Mouse (Mus musculus) thymus, postnatal 25 days (tissue): ENCODE results near the gene Nup160.
A peak's percentile ranks its signal among the peaks of the same experiment; 100 is the strongest.

Source experiments
- DNase-seq: peaks from one replicate; pipeline ENCODE4 v3.0.0; 2022

Nup160 gene

DNA sequence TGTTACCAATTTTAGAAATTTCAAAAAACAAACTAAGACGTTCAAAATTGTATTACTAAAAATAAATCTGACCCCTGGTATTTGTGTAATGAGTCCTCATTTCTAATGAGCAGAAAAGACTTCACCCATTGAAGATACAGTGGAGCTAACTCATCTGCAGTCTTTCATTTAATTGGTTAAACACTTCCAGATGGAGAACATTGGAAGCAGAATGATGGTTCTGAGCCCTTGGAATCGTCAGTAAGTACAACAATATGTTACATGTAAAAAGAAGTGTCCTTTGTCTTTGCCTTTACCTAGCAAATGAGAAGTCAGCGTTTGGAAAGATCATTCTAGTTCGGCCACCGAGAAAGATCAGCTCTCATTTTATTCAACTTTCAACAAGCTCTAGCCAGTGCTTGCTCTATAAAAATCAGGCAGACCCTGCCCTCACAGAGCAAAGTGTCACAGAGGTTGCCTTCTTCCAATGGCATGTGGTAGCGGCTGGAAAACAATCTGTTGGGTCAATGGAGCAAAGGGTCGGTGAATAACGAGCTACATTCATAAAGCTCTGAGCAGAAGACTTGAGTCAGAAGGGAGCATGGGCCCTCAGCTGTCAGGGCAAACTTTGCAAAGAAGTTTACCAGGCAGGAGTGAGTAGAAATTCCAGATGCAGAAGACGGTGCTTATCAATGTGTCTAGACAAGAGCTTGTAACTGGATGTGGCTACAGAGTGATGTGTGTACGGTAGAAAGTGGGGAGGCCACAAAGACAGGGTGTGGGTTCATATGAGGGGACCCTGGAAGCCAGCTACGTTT, 10.2 kb upstream of the Nup160 start:
- DNase-seq: no peak

GRCm38 (mm10) chr2:90667388-90668265, 9.4 kb upstream of the Nup160 start:
- DNase-seq: peak; percentile 46

- DNase-seq: no peak
These were observed 6.7 kb upstream of the Nup160 start for GRCm38 (mm10) chr2:90670343-90670742.

- DNase-seq: no peak
These were observed 3.7 kb upstream of the Nup160 start for GRCm38 (mm10) chr2:90673339-90673738.

GRCm38 (mm10) chr2:90674555-90674954, 2.5 kb upstream of the Nup160 start:
- no peak for DNase-seq

DNA sequence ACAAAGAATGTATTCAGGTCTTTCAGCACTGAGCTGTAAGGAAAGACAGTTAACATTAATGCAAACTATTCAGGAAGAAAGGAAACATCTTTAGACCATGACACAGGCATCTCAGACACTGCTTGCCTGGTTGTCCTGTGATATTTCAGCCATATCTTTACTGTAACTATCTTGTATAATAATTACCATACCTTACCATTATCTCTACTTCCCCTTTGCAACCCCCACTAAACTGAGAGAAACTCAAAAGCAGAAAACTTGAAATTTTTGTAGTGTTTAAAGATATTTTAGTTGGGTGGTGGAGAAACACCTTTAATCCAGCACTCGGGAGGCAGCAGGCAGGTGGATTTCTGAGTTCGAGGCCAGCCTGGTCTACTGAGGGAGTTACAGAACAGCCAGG, 1.5 kb upstream of the Nup160 start:
- DNase-seq: no peak

GRCm38 (mm10) chr2:90678256-90679060, 1.4 kb downstream of the Nup160 start:
- peak; percentile 6 for DNase-seq

DNA sequence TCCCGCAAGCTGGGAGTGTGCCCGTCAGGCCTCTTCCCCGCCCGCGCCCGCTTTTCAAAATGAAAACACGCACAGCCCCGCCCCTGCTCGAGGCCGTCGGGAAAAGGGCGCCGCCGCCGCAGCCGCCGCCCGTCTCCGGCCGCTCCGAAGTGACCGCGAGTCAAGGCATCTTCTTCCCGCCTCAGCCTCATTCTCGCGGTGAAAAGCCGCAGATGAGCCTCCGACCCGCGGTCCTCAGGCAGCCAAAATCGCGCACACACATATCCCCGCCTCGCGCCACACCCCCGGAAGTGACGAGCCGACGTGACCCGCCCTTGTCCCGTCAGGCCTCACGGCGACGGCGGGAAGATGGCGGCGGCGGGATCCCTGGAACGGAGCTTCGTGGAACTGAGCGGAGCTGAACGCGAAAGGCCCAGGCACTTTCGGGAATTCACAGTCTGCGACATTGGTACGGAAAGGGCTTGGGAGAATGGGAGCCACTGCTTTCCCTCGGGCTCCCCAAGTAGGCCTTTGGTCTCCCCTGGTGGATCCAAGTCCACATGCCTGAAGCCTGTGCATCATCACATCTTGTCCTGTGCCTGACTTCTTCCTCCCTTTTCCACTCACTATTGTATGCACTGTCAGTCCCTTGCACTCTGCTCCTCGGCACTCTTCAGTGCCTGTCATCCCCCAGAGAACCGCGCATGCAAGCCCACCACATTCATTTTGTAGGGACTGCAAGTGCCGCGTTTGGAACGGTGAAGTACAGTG, 2.2 kb downstream of the Nup160 start:
- peak; percentile 93 for DNase-seq

DNA sequence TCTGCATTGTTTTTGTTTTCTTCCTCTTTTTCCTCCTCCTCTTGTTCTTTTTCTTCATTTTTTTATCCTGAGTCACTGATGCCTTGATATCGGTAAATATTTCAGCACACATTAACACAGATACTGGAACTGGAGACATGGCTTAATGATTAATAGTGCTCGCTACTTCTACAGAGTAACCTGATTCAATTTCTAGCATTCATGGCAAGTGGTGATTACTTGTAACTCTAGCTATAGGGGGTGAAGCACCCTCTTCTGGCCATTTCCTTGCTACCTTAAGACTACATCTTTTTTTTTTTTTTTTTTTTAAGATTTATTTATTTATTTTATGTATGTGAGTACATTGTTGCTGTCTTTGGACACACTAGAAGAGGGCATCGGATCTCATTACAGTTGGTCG, 23.9 kb downstream of the Nup160 start:
- no peak for DNase-seq

GRCm38 (mm10) chr2:90708548-90708947, 31.5 kb downstream of the Nup160 start:
- DNase-seq: no peak

DNA sequence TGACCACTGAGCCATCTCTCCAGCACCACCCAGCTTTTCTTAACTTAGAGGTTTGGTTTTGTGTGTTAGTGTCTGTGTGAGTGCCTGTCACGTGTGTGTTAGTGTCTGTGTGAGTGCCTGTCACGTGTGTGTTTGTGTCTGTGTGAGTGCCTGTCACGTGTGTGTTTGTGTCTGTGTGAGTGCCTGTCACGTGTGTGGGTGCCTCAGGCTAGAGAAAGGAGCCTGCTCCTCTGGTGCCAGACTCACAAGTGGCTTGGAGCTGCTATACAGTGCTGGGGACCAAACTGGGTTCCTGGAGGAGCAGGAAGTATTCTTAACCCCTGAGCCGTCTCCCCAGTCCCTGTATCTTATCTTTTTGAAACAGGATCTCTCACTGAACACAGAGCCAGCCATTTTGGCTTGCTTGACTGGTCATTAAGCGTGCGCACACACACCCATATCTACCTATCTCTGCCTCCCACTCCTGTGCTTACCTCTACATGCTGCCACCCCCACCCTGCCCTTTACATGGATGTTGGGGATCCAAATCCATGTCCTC, 38.6 kb downstream of the Nup160 start:
- DNase-seq: no peak

GRCm38 (mm10) chr2:90717366-90717765, 40.4 kb downstream of the Nup160 start:
- no peak for DNase-seq

- no peak for DNase-seq
These were observed 40.9 kb downstream of the Nup160 start for GRCm38 (mm10) chr2:90717948-90718347.

DNA sequence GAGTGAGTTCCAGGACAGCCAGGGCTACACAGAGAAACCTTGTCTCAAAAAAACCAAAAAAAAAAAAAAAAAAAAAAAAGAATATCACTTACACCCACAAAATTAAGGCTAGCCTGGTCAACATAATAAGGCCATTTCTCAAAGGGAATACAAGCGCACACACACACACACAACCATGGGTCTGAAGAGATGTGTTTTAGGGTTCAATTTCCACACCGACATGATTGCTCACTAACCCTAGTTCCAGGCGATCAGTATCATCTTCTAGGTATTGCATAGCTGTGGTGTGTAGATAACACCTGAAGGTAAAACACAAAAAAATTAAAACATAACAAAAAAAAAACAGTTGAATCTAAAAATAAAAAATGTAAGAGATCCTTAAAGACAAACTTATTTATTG, 49.8 kb downstream of the Nup160 start:
- no peak for DNase-seq

GRCm38 (mm10) chr2:90735326-90735725, 58.3 kb downstream of the Nup160 start:
- DNase-seq: no peak

- no peak for DNase-seq
These were observed 61.8 kb downstream of the Nup160 start for GRCm38 (mm10) chr2:90738801-90739200.

DNA sequence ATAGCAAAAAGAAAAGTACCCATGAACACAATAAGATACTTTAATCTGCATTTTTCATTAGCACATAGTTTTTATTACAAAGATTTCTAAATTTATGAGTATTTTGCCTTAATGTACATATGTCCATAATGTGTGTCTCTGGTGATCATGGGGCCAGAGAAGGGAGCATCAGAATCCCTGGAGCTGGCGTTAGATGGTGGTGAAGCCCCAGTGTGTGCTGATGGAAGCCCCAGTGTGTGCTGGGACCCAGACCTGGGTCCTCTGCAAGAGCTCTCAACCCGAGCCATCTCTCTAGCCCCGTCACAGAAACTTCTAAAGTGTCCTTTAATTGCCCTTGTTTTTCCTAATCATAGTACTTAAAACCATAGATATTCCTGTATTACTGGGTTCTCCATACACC, 62.3 kb downstream of the Nup160 start:
- no peak for DNase-seq

DNA sequence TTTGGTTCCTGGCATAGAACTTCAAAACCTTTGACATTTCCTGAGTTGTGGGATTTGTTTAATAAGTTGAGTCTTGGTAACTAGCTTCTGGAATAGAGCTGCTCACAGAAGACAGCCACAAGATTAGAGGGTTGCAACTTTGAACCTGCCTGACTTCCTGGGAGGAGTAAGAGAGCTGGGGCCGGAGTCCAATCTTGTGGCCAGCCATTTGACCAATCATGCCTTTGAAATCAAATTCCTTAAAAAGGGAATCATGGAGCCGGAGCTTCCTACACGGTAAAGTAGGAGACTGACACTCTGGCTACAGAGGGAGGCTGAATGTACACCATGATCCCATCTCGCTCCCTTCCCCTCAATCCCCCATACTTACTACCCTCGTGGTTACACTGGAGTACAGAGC, 62.9 kb downstream of the Nup160 start:
- no peak for DNase-seq

GRCm38 (mm10) chr2:90744285-90745052, 67.5 kb downstream of the Nup160 start:
- DNase-seq: peak; percentile 14

- DNase-seq: peak; percentile 96
These were observed 68.2 kb downstream of the Nup160 start, which contains the start of gene Fnbp4 for GRCm38 (mm10) chr2:90745053-90745678. Gene Fnbp4 (plus strand): TSS chr2:90745370.
